Mouse (Mus musculus) myocyte (in vitro differentiated cells): ENCODE measurements around the gene Fetub. TPM values are rescaled to one million over a fixed set of nuclear protein-coding genes. Genes with fewer than 3 reads are reported as not detected.

ENCODE experiments used
- H3K27me3 ChIP-seq: one replicate; pipeline ENCODE4 v1.6.1; 2011; ENCODE audit not compliant: control insufficient read depth, insufficient read depth, insufficient read length
- H3K36me3 ChIP-seq: one replicate; pipeline ENCODE4 v1.6.1; 2011; ENCODE audit not compliant: control insufficient read depth, insufficient read depth
- H3K4me2 ChIP-seq: one replicate; pipeline ENCODE4 v1.6.1; 2011; ENCODE audit warnings: low read depth, control low read depth
- H3K4me3 ChIP-seq: one replicate; pipeline ENCODE4 v1.5.1; 2011; ENCODE audit warnings: mild to moderate bottlenecking, control low read depth, moderate library complexity
- H3K79me2 ChIP-seq: one replicate; pipeline ENCODE4 v1.6.1; 2011; ENCODE audit not compliant: control insufficient read depth, insufficient read depth
- H3ac ChIP-seq: one replicate; pipeline ENCODE4 v1.6.1; 2011; ENCODE audit not compliant: control insufficient read depth, insufficient read length
- CEBPB ChIP-seq: IDR thresholded peaks from 2 replicates; pipeline ENCODE4 v1.6.1; 2011; ENCODE audit warnings: mild to moderate bottlenecking, moderate library complexity; ENCODE audit not compliant: poor library complexity, insufficient read depth, severe bottlenecking
- E2F4 ChIP-seq: IDR thresholded peaks from one replicate; pipeline ENCODE4 v1.6.1; 2011; ENCODE audit warnings: mild to moderate bottlenecking, control low read depth, moderate library complexity; ENCODE audit not compliant: insufficient read depth
- MAX ChIP-seq: IDR thresholded peaks from one replicate; pipeline ENCODE4 v1.6.1; 2011; ENCODE audit warnings: low read depth, mild to moderate bottlenecking, control low read depth
- MYOD1 ChIP-seq, 3 experiments: IDR thresholded peaks; one replicate each; pipeline ENCODE4 v1.6.1; 2011; ENCODE audit warnings: control low read depth in 2 of 3, low read depth in 2 of 3, mild to moderate bottlenecking in 2 of 3, moderate library complexity in 1 of 3; ENCODE audit not compliant: insufficient read length in 2 of 3, control insufficient read depth in 1 of 3
- MYOG ChIP-seq, 3 experiments: IDR thresholded peaks; one replicate each; pipeline ENCODE4 v1.6.1; 2011; ENCODE audit warnings: control low read depth in 2 of 3, low read depth in 2 of 3, mild to moderate bottlenecking in 2 of 3; ENCODE audit not compliant: insufficient read length in 2 of 3, control insufficient read depth in 1 of 3, insufficient read depth in 1 of 3
- POLR2A ChIP-seq: IDR thresholded peaks from one replicate; pipeline ENCODE4 v1.6.1; 2011; ENCODE audit warnings: low read depth, mild to moderate bottlenecking, control low read depth, moderate library complexity; ENCODE audit not compliant: insufficient read length
- POLR2AphosphoS2 ChIP-seq: IDR thresholded peaks from one replicate; pipeline ENCODE4 v1.6.1; 2011; ENCODE audit warnings: low read depth, control low read depth; ENCODE audit not compliant: insufficient read length
- REST ChIP-seq: IDR thresholded peaks from one replicate; pipeline ENCODE4 v1.6.1; 2011; ENCODE audit warnings: mild to moderate bottlenecking, control low read depth, moderate library complexity; ENCODE audit not compliant: insufficient read depth, insufficient read length
- SRF ChIP-seq: IDR thresholded peaks from one replicate; pipeline ENCODE4 v1.6.1; 2011; ENCODE audit warnings: low read depth; ENCODE audit not compliant: control insufficient read depth, insufficient read length
- TCF12 ChIP-seq: IDR thresholded peaks from one replicate; pipeline ENCODE4 v1.6.1; 2011; ENCODE audit warnings: mild to moderate bottlenecking, control low read depth; ENCODE audit not compliant: poor library complexity, insufficient read depth, severe bottlenecking
- TCF3 ChIP-seq: IDR thresholded peaks from one replicate; pipeline ENCODE4 v1.6.1; 2011; ENCODE audit warnings: low read depth, control low read depth; ENCODE audit not compliant: insufficient read length
- USF1 ChIP-seq: IDR thresholded peaks from one replicate; pipeline ENCODE4 v1.6.1; 2011; ENCODE audit warnings: low read depth, mild to moderate bottlenecking, control low read depth, moderate library complexity
- polyA plus RNA-seq: library from polyadenylated mRNA; unstranded; fragments of >200 nt; fragmentation: generic; extraction: Trizol; gene quantifications from one replicate; pipeline ENCODE4 v1.2.1, GENCODE M21; 2012; ENCODE audit warnings: missing spikeins

Gene Fetub
- polyA plus RNA-seq, 1 experiment: 1.7 TPM

DNA sequence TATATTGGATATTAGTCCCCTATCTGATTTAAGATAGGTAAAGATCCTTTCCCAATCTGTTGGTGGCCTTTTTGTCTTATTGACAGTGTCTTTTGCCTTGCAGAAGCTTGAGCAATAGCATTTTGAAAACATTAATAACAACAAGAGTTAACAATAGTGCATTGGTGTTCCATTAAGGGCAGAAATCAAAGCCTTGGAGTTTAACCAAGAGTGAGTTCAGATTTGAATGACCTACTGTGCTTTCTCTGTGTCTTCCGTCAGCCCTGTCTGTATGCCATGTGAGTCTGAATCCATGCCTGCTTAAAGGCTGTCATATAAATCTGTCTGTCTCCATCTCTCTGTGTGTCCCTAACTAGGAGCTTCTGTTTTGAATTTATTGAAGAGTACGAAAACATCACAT is 29.2 kb downstream of the Fetub start:
- Histone ChIP-seq H3ac (no peak overlapping the region), H3K4me3 (no peak overlapping the region), H3K4me2 (no peak overlapping the region), H3K36me3 (no peaks in the 10 kb centered on the region), H3K27me3 (no peaks in the 10 kb centered on the region), H3K79me2 (no peaks in the 10 kb centered on the region)
- TF ChIP-seq E2F4 (no peak), USF1 (no peak), MAX (no peak), MYOD1 (IDR thresholded peaks at IDR 0.05; ENCODE audit: control insufficient read depth in 1 of 3, insufficient read length in 2 of 3, low read depth in 2 of 3) (no peak), MYOG (IDR thresholded peaks at IDR 0.05; ENCODE audit: control insufficient read depth in 1 of 3, insufficient read depth in 1 of 3, insufficient read length in 2 of 3, low read depth in 2 of 3) (no peak), TCF3 (no peak), POLR2A (no peak), POLR2AphosphoS2 (no peak), REST (no peak), TCF12 (no peak), SRF (no peak), CEBPB (no peak)

DNA sequence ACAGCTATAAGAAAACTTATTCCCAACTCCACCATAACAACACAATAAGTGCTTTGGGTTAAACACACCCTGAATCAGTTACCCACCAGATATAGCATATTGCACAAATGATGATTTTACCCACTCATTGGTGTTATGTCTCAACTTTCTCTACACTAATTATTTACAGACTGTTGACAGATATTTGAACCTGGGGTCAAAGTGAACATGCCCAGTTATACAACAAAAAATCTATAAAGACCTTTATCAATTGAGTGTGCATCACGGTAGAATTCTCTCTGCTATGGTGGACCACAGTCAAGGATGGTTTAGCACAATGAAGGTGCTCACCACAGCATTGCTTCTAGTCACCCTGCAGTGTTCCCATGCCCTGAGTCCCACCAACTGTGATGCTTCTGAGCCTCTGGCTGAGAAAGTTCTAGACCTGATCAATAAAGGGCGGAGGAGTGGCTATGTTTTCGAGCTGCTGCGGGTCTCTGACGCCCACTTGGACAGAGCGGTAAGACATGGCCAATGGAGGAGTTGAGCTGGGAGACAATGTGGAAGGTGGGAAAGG is 32.8 kb downstream of the Fetub start, which contains the start of gene Hrg:
TSS of gene Hrg (plus strand) at position 233 of the 556 bp plus-strand sequence.
- H3K4me2 ChIP-seq: no peak within 1 kb of the TSS
- no peaks in the 10 kb centered on the region for H3K27me3 ChIP-seq
- TF ChIP-seq E2F4 (no peak), POLR2A (no peak), SRF (no peak), MYOG (IDR thresholded peaks at IDR 0.05; ENCODE audit: control insufficient read depth in 1 of 3, insufficient read depth in 1 of 3, insufficient read length in 2 of 3, low read depth in 2 of 3) (no peak), REST (no peak), MAX (no peak), TCF3 (no peak), MYOD1 (IDR thresholded peaks at IDR 0.05; ENCODE audit: control insufficient read depth in 1 of 3, insufficient read length in 2 of 3, low read depth in 2 of 3) (no peak), CEBPB (no peak), TCF12 (no peak), USF1 (no peak), POLR2AphosphoS2 (no peak)
- H3K4me3 ChIP-seq: no peak within 1 kb of the TSS
- H3ac ChIP-seq: no peak within 1 kb of the TSS
- no peaks in the 10 kb centered on the region for H3K79me2 ChIP-seq
- H3K36me3 ChIP-seq: no peaks in the 10 kb centered on the region

DNA sequence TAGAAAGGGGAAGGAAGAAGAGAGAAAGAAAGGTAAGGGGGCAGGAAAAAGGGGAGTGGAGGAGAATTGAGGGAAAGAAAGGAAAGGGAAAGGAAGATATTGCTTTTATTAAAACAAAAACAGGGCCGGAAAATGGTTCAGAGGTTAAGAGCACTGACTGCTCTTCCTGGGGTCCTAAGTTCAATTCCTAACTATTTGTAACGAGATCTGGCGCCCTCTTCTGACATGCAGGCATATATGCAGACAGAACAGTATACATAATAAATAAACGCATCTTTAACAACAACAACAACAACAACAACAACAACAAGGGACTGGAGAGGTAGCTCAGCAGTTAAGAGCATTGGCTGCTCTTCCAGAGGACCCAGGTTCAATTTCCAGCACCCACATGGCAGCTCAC is 34.9 kb downstream of the Fetub start:
- Histone ChIP-seq H3K79me2 (no peaks in the 10 kb centered on the region), H3K27me3 (no peaks in the 10 kb centered on the region), H3ac (no peak overlapping the region), H3K36me3 (no peaks in the 10 kb centered on the region), H3K4me3 (no peak overlapping the region), H3K4me2 (no peak overlapping the region)
- TF ChIP-seq POLR2A (no peak), CEBPB (no peak), TCF12 (no peak), MAX (no peak), E2F4 (no peak), MYOD1 (IDR thresholded peaks at IDR 0.05; ENCODE audit: control insufficient read depth in 1 of 3, insufficient read length in 2 of 3, low read depth in 2 of 3) (no peak), POLR2AphosphoS2 (no peak), TCF3 (no peak)

DNA sequence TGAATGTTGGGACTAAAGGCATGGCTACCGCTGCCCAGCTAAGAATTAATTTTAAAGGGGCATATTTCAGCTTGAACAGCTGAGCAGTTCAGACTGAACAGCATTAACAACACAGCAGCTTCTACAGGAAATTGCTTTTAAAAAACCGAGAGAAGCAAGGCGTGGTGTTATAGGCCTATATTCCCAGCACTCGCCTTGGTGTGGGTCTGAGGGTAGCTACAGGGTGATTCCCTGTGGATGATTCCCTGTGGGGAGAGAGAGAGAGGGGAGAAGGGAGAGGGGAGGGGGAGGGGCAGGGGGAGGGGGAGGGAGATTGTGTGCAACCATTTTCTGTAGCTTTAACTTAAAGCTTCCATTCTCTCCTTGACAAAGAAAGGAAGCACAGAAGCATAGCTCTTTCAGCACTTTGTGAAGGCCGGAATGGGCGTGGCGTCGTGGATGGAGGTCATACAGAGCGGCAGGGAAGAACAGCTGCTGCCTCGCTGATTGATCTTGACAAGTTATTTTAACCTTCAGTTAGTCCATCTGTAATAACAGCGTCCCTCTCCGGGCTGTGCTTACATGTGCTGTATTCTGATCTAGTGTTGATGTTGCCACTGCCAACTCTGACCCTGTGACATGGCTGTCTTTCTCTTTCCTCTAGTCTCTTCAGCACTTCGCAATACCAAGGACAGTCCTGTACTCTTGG is 37.4 kb downstream of the Fetub start:
- H3ac ChIP-seq: no peak overlapping the region
- no peak for TF ChIP-seq REST
- no peak for TF ChIP-seq POLR2AphosphoS2
- peak in 1 of 3 experiments; percentile 75 for TF ChIP-seq MYOD1 (IDR thresholded peaks at IDR 0.05; ENCODE audit: control insufficient read depth in 1 of 3, insufficient read length in 2 of 3, low read depth in 2 of 3)
- TF ChIP-seq MYOG (IDR thresholded peaks at IDR 0.05; ENCODE audit: control insufficient read depth in 1 of 3, insufficient read depth in 1 of 3, insufficient read length in 2 of 3, low read depth in 2 of 3): peak in 1 of 3 experiments; percentile 23
- H3K27me3 ChIP-seq: no peaks in the 10 kb centered on the region
- H3K79me2 ChIP-seq: no peaks in the 10 kb centered on the region
- H3K36me3 ChIP-seq: no peaks in the 10 kb centered on the region
- no peak overlapping the region for H3K4me3 ChIP-seq
- no peak overlapping the region for H3K4me2 ChIP-seq
